Mouse (Mus musculus) urinary bladder, postnatal 14 days (tissue): Measurements from ENCODE around the gene Ube2e3.

Experiments used
- DNase-seq: peaks from one replicate; pipeline ENCODE4 v3.0.0; 2021; ENCODE audit warnings: low spot score

The Ube2e3 gene

GRCm38 (mm10) chr2:78882743-78883433, 15.0 kb downstream of the Ube2e3 start:
- no peak for DNase-seq

DNA sequence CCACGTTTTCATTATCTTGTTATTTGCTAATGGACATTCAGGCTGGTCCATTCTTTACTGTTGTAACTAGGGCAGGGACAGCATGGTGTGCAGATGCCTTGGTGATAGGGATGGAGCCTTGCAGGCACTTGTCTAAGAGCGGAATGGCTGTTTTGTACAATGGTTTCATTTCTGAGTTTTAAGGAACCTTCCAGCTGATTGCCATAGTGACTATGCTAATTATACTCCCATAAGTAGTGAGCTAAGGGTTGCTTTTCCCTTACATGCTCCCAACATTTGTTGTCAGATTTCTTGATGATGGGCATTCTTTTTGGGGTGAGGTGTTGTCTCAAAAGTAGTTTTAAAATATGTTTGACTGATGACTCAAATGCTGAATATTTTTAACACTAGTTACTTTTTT, 18.5 kb downstream of the Ube2e3 start:
- no peak for DNase-seq

- no peak for DNase-seq
These were observed 20.3 kb downstream of the Ube2e3 start for GRCm38 (mm10) chr2:78888190-78888589.

DNA sequence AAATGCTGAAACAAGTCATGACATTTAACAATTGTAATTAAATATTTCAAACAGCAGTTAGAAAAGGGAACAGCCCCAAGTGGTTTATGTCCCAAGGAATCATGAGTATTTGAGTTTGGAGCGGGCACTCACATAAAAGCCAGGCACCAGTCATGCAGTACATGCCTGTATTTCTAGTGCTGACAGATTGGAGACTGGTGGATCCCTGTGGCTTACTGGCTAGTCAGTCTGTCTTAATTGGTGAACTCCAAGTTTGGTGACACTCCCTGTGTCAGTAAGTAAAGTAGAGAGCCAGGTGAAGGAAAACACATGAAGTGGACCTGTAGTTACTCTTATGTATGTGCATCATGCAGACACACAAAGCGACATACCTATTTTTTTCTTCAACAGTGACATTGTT, 27.3 kb downstream of the Ube2e3 start:
- DNase-seq: no peak

GRCm38 (mm10) chr2:78905916-78906315, 38.0 kb downstream of the Ube2e3 start:
- no peak for DNase-seq

GRCm38 (mm10) chr2:78911516-78911915, 43.6 kb downstream of the Ube2e3 start:
- no peak for DNase-seq

DNA sequence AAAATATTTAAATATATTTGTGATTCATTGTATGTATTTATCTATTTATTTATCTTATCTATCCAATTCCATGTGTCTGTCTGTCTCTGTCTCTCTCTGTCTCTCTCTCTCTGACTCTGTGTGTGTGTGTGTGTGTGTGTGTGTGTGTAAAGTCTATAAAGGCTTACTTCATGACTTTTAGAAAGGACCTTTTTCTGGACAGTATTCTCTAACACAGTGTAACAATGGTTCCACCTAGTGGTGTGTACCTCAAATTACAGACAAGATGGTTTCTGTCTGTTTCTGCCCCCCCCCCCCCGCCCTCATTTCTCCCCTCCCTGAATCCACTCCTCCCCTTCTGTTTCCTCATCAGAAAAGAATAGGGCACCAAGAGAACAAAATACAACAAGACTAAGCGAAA, 46.9 kb downstream of the Ube2e3 start:
- DNase-seq: no peak

DNA sequence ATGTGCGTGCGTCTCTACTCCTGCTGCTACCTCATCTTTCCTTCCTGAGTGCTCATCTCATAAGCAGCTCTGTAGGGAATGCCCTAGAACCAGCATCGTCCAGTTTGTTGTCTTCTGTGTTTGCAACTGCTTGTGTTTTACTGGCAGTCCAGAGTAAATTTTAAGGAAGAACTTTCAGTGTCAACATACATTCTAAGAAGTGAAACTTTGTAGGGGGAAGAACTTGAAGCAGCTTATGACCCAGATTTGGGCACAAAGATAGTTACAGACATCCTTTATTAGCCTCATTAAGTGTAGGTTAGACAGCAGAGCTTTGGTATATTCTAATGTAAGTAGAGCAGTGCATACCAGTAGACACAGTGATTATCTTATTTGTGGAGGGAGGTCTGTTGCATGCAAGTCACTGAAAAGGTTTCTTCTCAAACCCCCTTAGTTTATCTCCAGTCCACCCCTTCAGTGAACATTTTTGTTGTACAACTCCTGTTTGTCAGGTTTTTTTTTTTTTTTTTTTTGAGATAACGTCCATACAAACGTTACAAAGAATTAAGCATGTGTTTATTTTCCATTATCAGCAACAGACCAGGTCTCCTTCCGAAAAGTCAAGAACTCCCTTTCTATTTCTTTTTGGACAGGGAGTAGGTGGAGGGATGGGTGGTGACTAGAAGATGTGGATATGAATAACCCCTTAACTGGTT, 55.2 kb downstream of the Ube2e3 start:
- no peak for DNase-seq

- no peak for DNase-seq
These were observed 57.9 kb downstream of the Ube2e3 start for GRCm38 (mm10) chr2:78925807-78926206.

DNA sequence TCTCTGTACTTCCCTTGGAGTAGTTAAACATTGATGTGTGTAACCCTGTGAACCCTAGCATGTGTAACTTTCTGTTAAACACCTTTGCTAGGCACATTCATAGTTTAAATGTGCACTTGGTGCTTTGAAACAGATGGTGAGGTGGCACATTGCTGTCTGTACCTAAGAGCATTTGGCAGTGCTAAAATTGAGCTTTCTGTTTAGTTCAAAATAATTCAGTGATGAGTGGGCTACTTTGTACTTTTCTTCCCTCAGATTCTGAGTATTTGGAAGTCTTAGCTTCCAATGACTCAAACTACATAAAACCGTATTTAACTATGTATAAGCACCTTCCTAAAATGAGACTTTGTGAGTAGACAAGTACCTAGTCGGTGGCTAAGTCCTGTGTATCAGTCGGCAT, 59.7 kb downstream of the Ube2e3 start:
- DNase-seq: no peak

- DNase-seq: no peak
These were observed 60.2 kb downstream of the Ube2e3 start for GRCm38 (mm10) chr2:78928080-78928479.

DNA sequence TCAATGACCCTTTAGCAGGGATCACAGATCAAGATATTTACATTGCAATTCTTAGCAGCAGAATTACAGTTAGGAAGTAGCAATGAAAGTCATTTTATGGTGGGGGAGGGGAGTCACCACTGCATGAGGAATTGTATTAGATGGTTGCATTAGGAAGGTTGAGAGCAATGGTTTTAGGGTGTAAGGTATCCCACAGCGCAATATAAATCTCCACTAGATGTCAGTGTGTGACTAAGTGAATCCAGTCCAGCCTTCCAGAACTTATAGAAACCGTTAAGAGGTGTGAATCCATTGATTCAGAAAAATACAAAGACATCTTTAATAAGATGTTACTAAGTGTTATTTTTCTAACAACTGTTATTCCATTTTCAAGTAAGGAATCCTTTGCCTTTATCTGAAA, 63.4 kb downstream of the Ube2e3 start:
- no peak for DNase-seq

- no peak for DNase-seq
These were observed 91.5 kb downstream of the Ube2e3 start for GRCm38 (mm10) chr2:78959451-78959850.

GRCm38 (mm10) chr2:78960288-78960687, 92.4 kb downstream of the Ube2e3 start:
- DNase-seq: no peak

DNA sequence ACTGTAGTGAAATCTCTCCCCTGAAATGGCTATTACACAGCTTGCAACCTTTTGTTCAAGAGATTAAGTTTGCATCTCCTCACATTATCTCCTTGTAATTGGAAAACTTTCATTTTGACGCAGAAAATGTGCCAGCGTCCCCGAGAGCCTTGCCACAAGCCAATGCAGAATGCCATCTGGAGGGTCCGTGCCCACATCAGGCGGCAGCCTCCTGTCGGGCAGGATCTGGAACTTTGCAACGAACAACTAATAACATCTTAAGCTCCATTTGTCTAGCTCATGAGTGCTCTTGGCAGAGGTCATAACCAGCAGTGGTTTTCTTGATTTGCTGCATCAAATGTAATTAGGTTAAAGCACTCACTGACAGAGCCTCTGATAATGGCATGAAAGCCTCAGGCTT, 93.1 kb downstream of the Ube2e3 start:
- DNase-seq: no peak

DNA sequence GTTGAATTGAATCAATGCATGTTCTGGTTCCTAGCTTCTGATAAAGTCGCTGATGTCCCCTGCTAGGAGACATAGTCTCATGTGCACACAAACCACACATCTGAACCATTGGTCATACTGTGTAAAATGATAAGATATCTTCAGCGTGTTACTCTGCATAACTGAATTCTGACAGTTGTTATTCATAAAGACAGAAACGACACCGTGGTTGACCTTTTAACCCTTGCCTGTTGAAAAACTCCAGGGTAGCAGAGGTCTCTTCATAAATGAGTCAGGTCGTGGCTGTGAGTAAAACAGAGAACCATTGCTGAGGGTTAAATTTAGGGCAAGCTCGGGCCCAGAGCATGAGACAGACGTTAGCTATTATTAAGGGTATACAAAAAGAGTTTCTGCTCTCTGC, 93.7 kb downstream of the Ube2e3 start:
- no peak for DNase-seq

- DNase-seq: no peak
These were observed 97.1 kb downstream of the Ube2e3 start for GRCm38 (mm10) chr2:78964995-78965394.

DNA sequence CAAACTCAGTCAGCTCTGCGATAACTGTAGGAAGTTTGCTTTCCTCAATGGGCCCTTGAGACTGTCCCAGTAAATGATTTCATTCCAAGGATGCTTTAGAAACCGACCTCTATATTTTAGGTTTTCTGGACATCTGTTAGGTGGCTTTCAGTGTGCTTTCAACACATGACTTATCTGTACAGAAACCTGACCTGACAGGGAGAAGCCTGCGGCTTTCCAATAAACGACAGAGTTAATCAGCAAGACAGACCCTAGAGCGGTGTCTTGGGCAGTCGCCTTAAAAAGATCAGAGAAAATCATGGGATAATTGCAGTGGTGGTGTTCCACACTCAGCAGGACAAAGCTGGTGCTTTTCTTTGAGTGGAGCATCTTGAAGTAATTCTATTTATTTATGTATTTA, 97.5 kb downstream of the Ube2e3 start:
- no peak for DNase-seq

DNA sequence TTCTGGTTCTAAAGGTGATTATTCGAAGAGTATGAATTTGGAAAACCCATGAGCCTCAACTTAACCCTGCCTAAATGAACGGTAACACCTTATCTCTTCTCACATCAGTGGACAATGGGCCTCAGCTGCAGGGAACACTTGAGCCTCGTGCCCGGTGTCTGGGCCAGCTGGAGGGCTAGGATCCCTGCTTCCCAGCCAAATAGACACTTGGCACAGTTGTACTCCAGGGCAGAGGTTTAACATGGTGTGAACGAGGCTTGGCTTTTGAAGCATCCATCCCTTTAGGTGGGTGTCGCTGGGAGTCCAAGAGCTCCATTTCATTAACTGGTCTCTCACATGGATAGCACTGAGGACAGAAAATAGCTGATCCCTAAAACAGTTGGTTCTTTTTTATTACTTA, 102.2 kb downstream of the Ube2e3 start:
- no peak for DNase-seq
